Mouse (Mus musculus) liver, embryonic 14.5 days (tissue): Measurements from ENCODE around the gene Omp. TPM values are rescaled to one million over a fixed set of nuclear protein-coding genes. Genes with fewer than 3 reads are reported as not detected.

ENCODE experiments used
- ATAC-seq: fragments of 200-750 bp; cut with Nextera tagmentation; 2 replicates; pipeline ENCODE4 v1.8.0; 2017; ENCODE audit warnings: moderate number of reproducible peaks, mild to moderate bottlenecking, moderate library complexity; ENCODE audit not compliant: insufficient read depth
- DNase-seq, 3 experiments: peaks; one replicate each; pipeline ENCODE4 v3.0.0-alpha.2; 2012 to 2013; ENCODE audit warnings: low read depth in 3 of 3, low spot score in 3 of 3
- H3K27ac ChIP-seq: fragments of 300-500 bp; sonication (generic); 2 replicates; pipeline ENCODE4 v1.5.1; 2014; ENCODE audit warnings: moderate library complexity, mild to moderate bottlenecking, control low read depth, inconsistent platforms
- H3K27me3 ChIP-seq: fragments of 300-500 bp; sonication (generic); 2 replicates; pipeline ENCODE4 v1.6.1; 2014; ENCODE audit warnings: mild to moderate bottlenecking, low read length, moderate library complexity; ENCODE audit not compliant: control insufficient read depth, insufficient read depth
- H3K36me3 ChIP-seq: fragments of 300-500 bp; sonication (generic); replicated peaks from 2 replicates; pipeline ENCODE4 v1.6.1; 2014; ENCODE audit warnings: low read depth; ENCODE audit not compliant: control insufficient read depth, insufficient read depth
- H3K4me1 ChIP-seq, 2 experiments: fragments of 200-500 bp in 1 of 2; fragments of 300-500 bp in 1 of 2; sonication (generic) in 1 of 2; replicated peaks; 2 replicates each; pipeline ENCODE4 v1.6.1; 2012 to 2014; ENCODE audit warnings: antibody characterized with exemption in 1 of 2, inconsistent platforms in 1 of 2, low read length in 1 of 2; ENCODE audit not compliant: control insufficient read depth in 2 of 2, insufficient read depth in 2 of 2
- H3K4me2 ChIP-seq: fragments of 300-500 bp; sonication (generic); 2 replicates; pipeline ENCODE4 v1.6.1; 2014; ENCODE audit warnings: low read depth, mild to moderate bottlenecking, control low read depth, moderate library complexity
- H3K4me3 ChIP-seq, 2 experiments: fragments of 200-500 bp in 1 of 2; fragments of 300-500 bp in 1 of 2; sonication (generic) in 1 of 2; 2 replicates each; pipeline ENCODE4 v1.5.1; 2012 to 2014; ENCODE audit warnings: low read depth in 2 of 2, low read length in 2 of 2, mild to moderate bottlenecking in 2 of 2, control low read depth in 1 of 2, inconsistent platforms in 1 of 2, moderate library complexity in 1 of 2; ENCODE audit not compliant: insufficient read depth in 1 of 2
- H3K9ac ChIP-seq: fragments of 300-500 bp; sonication (generic); replicated peaks from 2 replicates; pipeline ENCODE4 v1.6.1; 2014; ENCODE audit warnings: mild to moderate bottlenecking, control low read depth, moderate library complexity
- H3K9me3 ChIP-seq: fragments of 300-500 bp; sonication (generic); 2 replicates; pipeline ENCODE4 v1.6.1; 2016; ENCODE audit warnings: low read length, mixed read lengths; ENCODE audit not compliant: control insufficient read depth
- CTCF ChIP-seq: IDR thresholded peaks from 2 replicates; pipeline ENCODE4 v1.5.1; 2016; ENCODE audit warnings: antibody characterized with exemption, low read depth, control low read depth
- EP300 ChIP-seq: IDR thresholded peaks from 2 replicates; pipeline ENCODE4 v1.6.1; 2016; ENCODE audit warnings: antibody characterized with exemption, low read depth
- WGBS: fragments of 180-500 bp; shearing (Covaris S2); extraction: QIAGEN DNeasy Blood & Tissue Kit; methylation state at CpG from one replicate; pipeline ENCODE4 v1.1.7; 2014; ENCODE audit not compliant: insufficient replicate concordance; 5-methylcytosine and 5-hydroxymethylcytosine counted together
- polyA plus RNA-seq, 2 experiments: library from polyadenylated mRNA; depleted of rRNA in 1 of 2; stranded (reverse) in 1 of 2; unstranded in 1 of 2; fragments of >200 nt; fragmentation: Nextera tagmentation in 1 of 2; extraction: Ambion mirVana in 1 of 2; gene quantifications; 2 replicates each; pipeline versions ENCODE4 v1.2.1 to v1.2.3; 2012 to 2014

Gene Omp
- polyA plus RNA-seq (2012; rRNA removed) (0.61 and 0.63 TPM in 2 replicates), polyA plus RNA-seq (2014; fragmentation: Nextera tagmentation; extraction: Ambion mirVana) (0.24 and 0.44 TPM in 2 replicates)

GRCm38 (mm10) chr7:98145402-98145801 is at the start of gene Omp:
TSS of gene Omp (minus strand) at chr7:98145502.
- WGBS = 73% methylated on average over 5 of the region's 5 CpGs

GRCm38 (mm10) chr7:98194026-98194792 is 48.9 kb upstream of the Omp start:
- no peaks in the 10 kb centered on the region for H3K9me3 ChIP-seq
- H3K27me3 ChIP-seq = peaks cover 46% of the 10 kb centered on the region
- peak overlapping the region in 1 of 2 experiments; percentile 35; a peak in 2 of 4 replicates for H3K4me3 ChIP-seq
- no peak overlapping the region for H3K27ac ChIP-seq
- H3K4me2 ChIP-seq = peak overlapping the region; percentile 45
- peaks cover 5 to 8% of the 10 kb centered on the region in 2 experiments; a peak in 3 of 4 replicates for H3K4me1 ChIP-seq
- H3K9ac ChIP-seq = no peak overlapping the region
- TF ChIP-seq EP300 = no peak
- no peak for TF ChIP-seq CTCF
- WGBS = 3% methylated on average over 61 of the region's 61 CpGs
- no peaks in the 10 kb centered on the region for H3K36me3 ChIP-seq
- ATAC-seq = no peak
- no peak for DNase-seq

More at GRCm38 (mm10) chr7:98145402-98145801, at the start of gene Omp:
- DNase-seq (no peak), ATAC-seq (no peak)
- no peak within 1 kb of the TSS for H3K9ac ChIP-seq
- H3K4me2 ChIP-seq = no peak within 1 kb of the TSS
- no peaks in the 10 kb centered on the region for H3K9me3 ChIP-seq
- H3K4me1 ChIP-seq = peaks cover 0 to 12% of the 10 kb centered on the region in 2 experiments; a peak in 3 of 4 replicates
- no peak within 1 kb of the TSS for H3K27ac ChIP-seq
- H3K36me3 ChIP-seq = peaks cover 3% of the 10 kb centered on the region
- TF ChIP-seq EP300 (no peak), CTCF (no peak)
- no peaks in the 10 kb centered on the region for H3K27me3 ChIP-seq
- no peak within 1 kb of the TSS for H3K4me3 ChIP-seq

GRCm38 (mm10) chr7:98193515-98194025 is 48.3 kb upstream of the Omp start:
- H3K4me2 ChIP-seq = peak overlapping the region; percentile 45
- DNase-seq (no peak), ATAC-seq (no peak)
- TF ChIP-seq EP300 = no peak
- TF ChIP-seq CTCF = peak; percentile 65
- H3K4me1 ChIP-seq = peaks cover 5 to 8% of the 10 kb centered on the region in 2 experiments; a peak in 3 of 4 replicates
- WGBS = 6% methylated on average over 36 of the region's 36 CpGs
- no peaks in the 10 kb centered on the region for H3K36me3 ChIP-seq
- H3K9me3 ChIP-seq = no peaks in the 10 kb centered on the region
- no peak overlapping the region for H3K27ac ChIP-seq
- peak overlapping the region in 1 of 2 experiments; percentile 35; a peak in 2 of 4 replicates for H3K4me3 ChIP-seq
- no peak overlapping the region for H3K9ac ChIP-seq
- peaks cover 46% of the 10 kb centered on the region for H3K27me3 ChIP-seq

- 50% methylated on average over 17 of the region's 17 CpGs for WGBS
- Histone ChIP-seq H3K27me3 (peaks cover 45% of the 10 kb centered on the region), H3K4me2 (no peak overlapping the region), H3K4me1 (peaks cover 5 to 8% of the 10 kb centered on the region in 2 experiments; a peak in 3 of 4 replicates), H3K27ac (no peak overlapping the region), H3K36me3 (no peaks in the 10 kb centered on the region), H3K9me3 (no peaks in the 10 kb centered on the region), H3K4me3 (no peak overlapping the region), H3K9ac (no peak overlapping the region)
- TF ChIP-seq CTCF (peak; percentile 96), EP300 (no peak)
- DNase-seq (no peak), ATAC-seq (peak; percentile 29; the same call in 1 of the 2 replicates)
Observed at GRCm38 (mm10) chr7:98191571-98192250, 46.4 kb upstream of the Omp start.

GRCm38 (mm10) chr7:98190578-98190977 is 45.3 kb upstream of the Omp start:
- Histone ChIP-seq H3K4me3 (no peak overlapping the region), H3K9ac (no peak overlapping the region), H3K4me1 (peaks cover 5 to 10% of the 10 kb centered on the region in 2 experiments; a peak in 3 of 4 replicates), H3K27ac (no peak overlapping the region), H3K27me3 (peaks cover 36% of the 10 kb centered on the region), H3K4me2 (no peak overlapping the region), H3K36me3 (no peaks in the 10 kb centered on the region), H3K9me3 (no peaks in the 10 kb centered on the region)
- WGBS = 54% methylated on average over 1 of the region's 1 CpGs
- DNase-seq (no peak), ATAC-seq (no peak)
- TF ChIP-seq CTCF (peak; percentile 46; the same call in 1 of the 2 replicates), EP300 (no peak)
